Mouse (Mus musculus) liver, embryonic 14.5 days (tissue): Measurements from ENCODE around the gene Kcnq5.

ENCODE experiments used
- CTCF ChIP-seq: IDR thresholded peaks from 2 replicates; pipeline ENCODE4 v1.5.1; 2016; ENCODE audit warnings: antibody characterized with exemption, low read depth, control low read depth
- EP300 ChIP-seq: IDR thresholded peaks from 2 replicates; pipeline ENCODE4 v1.6.1; 2016; ENCODE audit warnings: antibody characterized with exemption, low read depth

DNA sequence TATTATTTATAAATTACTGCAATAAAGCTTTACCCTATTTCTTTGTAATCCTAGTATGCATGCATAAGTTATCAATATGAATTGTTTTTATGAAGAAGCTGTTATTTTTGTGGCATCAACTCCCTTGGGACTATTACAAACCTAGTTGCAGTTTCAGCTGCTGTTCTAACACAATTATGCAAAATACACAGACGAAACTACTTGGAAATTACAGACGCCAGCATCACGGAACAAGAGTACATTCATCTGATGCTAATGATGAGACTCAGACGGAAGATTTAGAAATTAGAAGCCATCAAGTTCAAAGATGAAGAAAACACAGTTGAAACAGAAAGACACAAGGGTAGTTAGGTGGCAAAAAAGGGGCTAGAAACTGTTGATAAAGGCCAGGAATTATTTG is 310.9 kb downstream of the Kcnq5 start:
- TF ChIP-seq CTCF (no peak), EP300 (no peak)
